Mouse (Mus musculus) fibroblast of lung, adult 2 months (primary cell): ENCODE measurements around the gene Carmil2.

Experiments used
- DNase-seq: peaks from one replicate; pipeline ENCODE4 v3.0.0-alpha.2; 2011; ENCODE audit warnings: low read depth

The Carmil2 gene

DNA sequence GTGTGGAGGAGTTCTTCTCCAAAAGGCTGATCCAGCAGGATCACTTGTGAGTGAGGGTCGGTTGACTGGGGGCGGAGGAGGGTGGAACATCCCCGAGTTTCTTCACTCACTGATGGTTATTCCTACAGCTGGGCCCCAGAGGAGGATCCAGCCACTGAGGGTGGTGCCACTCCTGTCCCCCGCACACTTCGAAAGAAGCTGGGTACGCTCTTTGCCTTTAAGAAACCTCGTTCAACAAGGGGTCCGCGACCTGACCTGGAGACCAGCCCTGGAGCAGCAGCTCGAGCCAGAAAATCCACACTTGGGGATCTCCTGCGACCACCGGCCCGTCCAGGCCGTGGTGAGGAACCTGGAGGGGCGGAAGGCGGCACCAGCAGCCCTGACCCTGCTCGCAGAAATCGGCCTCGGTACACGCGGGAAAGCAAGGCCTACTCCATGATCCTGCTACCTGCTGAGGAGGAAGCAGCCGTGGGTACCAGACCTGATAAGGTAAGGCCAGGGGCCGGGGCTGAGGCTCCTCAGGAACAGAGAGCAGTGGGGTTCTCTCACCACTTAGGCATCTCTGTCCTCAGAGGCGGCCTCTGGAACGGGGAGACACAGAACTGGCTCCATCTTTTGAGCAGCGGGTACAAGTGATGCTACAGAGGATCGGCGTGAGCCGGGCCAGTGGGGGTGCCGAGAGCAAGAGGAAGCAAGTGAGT is 9.2 kb downstream of the Carmil2 start:
- DNase-seq = no peak

DNA sequence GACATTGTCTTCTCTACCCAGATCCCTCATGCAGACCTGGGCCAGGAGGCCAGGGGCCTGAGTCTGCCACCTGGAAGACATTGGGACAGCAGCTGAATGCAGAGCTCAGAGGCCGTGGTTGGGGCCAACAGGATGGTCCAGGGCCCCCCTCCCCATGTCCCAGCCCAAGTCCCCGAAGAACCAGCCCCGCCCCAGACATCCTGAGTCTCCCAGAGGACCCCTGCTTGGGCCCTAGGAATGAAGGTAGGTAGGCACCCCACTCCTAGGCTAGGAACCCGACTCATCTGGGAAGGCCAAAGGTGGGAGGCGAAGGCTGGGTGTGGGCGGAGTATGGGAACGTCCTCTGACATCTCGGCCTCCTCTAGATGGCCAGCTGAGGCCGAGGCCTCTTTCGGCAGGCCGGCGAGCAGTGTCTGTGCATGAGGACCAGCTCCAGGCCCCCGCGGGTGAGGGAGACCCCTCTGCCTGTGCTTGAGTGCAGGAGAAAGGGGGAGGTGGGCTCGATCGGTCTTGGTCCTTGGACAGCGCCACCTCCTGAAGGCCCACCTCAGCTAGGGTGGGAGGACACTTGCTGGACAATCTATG is 11.2 kb downstream of the Carmil2 start:
- DNase-seq = no peak

DNA sequence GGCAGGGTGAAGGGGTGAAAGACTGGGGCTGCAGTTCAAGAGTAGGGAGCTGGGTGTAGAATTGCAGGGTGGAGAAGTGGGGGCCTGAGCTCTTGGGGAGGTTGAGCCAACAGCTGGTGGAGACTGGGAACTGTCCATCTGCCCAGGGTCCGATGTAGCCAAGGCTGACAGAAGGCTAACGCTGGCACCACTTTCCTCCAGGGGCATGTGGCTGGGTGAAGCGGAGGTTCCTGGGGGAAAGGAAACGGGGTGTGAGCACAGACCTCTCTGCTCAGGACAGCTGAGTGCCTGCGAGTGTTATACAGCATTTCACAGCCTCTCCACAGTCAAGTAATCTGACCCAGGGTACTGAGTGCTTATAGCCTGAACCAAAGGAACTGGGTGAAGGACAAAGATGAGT is 12.7 kb downstream of the Carmil2 start:
- no peak for DNase-seq

DNA sequence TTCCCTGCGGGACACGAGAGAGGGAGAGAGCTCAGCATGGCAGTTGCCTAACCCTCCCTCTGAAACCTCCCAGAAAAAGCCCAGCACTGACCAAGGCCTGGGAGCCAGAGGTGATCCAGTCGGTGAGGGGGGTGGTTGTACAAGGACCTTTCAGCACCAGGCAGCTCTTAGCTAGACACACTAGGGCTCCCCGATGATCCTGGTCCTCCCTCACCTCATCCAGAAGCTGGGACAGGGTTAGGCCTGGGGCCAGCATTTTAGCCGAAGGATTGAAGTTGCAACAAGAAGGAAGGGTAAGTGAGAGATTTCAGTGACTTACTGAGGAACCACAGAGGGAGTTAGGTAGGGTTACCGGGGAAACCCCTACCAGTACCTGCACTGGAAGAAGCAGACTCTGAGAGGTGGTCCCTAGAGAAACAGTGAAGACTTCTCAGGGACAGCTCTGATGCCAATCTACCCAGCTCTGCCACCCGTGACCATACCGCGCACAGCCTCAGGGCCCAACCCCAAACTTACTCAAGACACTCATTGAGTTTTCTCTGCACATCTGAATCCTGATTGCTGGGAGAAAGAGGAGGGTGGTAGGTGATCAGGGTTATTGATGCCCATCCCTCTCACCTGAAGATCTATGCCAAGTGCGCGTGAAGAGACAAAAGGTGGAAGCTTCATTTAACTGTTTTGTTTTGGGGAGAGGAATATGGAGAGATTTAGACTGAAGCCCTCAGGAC is 13.6 kb downstream of the Carmil2 start:
- DNase-seq = no peak

DNA sequence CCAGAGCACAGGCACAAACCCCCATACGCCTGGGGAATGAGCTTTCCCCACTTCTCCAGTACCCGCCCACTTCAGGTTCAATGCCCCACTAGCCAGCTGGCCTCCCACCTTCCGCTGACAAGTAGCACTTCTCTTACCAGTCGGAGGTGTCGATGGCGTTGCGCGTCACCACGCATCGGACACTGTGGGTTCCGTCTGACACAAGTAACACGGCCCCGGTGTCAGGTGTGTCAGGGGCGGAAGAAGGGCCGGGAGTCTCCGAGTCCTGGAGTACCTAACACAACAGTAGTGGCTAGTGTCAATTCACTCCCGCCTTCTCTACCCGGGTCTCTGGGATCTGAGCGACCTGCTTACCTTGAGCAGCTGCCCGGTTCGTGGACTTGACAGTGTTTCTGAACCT is 14.5 kb downstream of the Carmil2 start:
- no peak for DNase-seq

GRCm38 (mm10) chr8:105700966-105701824 is 15.1 kb downstream of the Carmil2 start, which contains the start of the genes Acd and Pard6a:
Gene Acd (minus strand): TSS chr8:105701102.
Gene Pard6a (plus strand): TSS chr8:105701148.
- DNase-seq = peak; percentile 83

- DNase-seq = no peak
These were observed 15.9 kb downstream of the Carmil2 start for GRCm38 (mm10) chr8:105702001-105702401.

DNA sequence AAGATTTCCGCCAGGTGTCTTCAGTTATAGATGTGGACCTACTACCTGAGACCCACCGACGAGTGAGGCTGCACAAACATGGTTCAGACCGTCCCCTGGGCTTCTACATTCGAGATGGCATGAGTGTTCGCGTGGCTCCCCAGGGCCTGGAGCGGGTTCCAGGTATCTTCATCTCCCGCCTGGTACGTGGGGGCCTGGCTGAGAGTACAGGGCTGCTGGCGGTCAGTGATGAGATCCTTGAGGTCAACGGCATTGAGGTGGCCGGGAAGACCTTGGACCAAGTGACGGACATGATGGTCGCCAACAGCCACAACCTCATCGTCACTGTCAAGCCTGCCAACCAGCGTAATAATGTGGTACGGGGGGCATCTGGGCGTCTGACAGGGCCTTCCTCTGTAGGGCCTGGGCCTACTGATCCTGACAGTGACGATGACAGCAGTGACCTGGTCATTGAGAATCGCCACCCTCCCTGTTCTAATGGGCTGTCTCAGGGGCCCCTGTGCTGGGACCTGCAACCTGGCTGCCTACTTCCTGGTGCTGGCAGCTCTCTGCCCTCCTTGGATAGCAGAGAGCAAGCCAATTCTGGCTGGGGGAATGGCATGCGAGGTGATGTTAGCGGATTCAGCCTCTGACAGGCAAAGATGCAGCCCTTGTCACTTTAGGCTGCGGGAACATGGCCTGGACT is 16.8 kb downstream of the Carmil2 start:
- DNase-seq = no peak

- no peak for DNase-seq
These were observed 18.2 kb downstream of the Carmil2 start for GRCm38 (mm10) chr8:105704146-105704812.

DNA sequence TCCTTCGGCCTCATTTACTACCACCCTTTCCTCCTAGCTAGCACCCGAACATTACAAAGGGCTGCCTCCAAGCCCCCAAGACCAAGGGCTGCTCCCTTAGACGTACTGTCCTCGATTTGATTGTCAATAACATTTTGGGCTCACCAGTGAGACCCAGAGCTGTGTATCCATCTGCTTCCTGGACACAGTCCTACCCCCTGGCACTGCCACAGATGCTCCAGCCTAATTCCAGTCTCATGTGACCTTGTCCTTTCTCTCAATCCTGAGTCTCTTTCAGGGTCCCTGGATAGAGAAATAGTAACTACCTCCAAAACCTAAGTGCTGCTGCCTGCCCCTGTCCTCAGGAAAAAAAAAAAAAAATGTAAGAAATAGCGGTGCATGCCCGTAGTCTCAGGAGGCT is 18.9 kb downstream of the Carmil2 start:
- no peak for DNase-seq

GRCm38 (mm10) chr8:105706426-105706825 is 20.4 kb downstream of the Carmil2 start:
- no peak for DNase-seq

DNA sequence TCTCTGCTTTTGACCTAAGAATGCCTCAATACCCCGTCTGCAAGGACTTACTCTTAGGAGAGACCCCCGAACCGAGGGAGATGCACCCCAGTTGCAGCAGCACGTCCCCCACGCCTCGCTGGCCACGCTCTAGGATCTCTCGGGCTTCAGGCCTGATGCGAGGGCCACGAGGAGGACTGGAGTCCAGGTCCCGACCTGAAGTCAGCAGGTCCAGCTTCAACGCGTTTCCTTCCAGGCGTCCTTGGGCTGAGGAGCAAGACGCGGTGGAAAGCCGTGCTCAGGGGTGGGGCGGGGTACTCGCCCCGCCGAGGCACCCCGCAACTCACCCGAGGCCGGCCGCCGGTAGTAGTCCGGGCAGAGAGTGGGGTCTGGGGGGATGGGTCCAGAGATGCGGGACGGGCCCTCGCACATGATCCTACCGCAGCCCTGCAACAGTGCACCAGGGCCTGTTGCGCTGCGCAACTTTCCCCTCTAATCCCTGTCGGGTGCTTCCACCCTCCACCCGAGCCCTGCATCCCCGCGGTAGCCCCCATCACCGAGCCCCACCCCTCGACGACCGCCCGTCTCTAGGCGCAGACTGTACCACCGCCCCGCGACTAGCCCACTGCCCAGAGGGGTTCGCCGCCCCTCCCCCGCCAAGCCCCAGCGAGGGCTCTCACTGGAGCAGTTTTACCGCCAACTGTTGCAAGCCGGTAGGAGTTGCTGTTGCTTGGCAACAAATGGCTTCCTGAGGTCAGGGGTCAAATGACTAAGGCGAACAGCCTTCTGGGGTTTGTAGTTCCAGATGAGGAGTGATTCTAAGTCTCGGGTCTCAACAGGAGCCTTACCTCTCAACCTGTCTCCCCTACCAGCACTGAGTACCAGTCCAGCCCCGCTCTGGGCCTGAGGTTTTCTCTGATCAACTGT is 21.7 kb downstream of the Carmil2 start, which contains the start of the genes 4933405L10Rik and Enkd1:
Gene 4933405L10Rik, plus strand, starts transcription at position 158 of the 906 bp plus-strand sequence.
Gene Enkd1, minus strand, starts transcription at position 713 of the 906 bp plus-strand sequence.
- peak; percentile 56 for DNase-seq

DNA sequence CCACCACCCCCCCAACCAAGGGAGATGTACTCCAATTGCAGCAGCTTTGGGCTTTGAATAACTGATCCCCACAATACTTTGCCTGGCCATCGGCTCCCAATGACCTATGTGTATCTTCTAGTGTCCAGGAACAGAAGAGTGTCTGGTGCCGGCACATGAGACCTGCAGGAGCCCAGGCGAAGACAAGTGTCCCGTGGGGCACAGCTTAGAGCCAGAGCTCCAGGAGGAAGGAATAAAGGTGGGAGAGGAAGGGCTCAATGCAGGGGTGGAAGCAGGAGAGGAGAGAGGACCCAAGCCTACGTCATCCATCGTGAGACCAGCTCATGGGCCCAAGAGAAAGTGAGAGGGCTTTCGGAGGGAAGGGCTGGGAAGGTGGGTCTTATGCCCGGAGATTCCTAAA is 22.6 kb downstream of the Carmil2 start:
- no peak for DNase-seq

- no peak for DNase-seq
These were observed 23.2 kb downstream of the Carmil2 start for GRCm38 (mm10) chr8:105709317-105709716.

DNA sequence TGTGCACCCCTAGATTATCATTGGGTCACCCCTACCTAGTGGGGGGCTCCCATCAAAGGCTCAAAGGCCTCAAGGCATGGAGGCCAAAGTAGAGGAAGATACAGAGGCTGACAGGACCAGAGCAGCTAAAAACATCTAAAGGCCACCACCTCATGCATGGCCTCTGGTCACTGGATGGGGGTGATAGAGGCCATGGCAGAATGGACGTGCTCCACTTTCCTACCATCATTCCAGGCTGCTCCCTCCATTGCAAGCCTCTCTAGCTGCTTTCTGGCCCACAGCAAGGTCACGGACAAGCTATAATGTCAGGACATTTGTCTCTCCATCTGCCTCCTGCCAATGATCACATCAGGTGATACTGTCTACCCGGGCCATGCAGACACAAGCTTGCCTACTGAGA is 26.2 kb downstream of the Carmil2 start:
- no peak for DNase-seq

GRCm38 (mm10) chr8:105714139-105714538 is 28.1 kb downstream of the Carmil2 start:
- DNase-seq = peak; percentile 57

DNA sequence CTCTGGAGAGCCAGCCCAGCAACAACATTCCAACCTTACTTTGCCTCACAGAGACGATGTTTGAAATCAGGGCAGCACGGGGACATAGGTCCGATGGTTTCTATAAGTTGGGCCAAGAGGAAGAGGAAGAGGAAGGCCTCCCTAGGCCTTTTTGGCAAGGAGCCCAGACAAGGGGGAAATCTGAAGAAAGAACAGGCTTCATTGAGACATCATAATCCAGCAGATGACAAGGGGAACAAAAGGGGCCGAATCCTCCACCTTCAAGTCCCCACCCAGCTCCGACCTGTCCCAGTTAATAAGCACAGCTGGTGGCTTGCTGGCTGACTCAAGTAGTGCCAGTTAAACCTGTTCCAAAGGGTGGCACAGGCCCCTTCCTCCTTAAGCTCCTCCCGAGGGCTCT is 29.0 kb downstream of the Carmil2 start:
- DNase-seq = no peak

DNA sequence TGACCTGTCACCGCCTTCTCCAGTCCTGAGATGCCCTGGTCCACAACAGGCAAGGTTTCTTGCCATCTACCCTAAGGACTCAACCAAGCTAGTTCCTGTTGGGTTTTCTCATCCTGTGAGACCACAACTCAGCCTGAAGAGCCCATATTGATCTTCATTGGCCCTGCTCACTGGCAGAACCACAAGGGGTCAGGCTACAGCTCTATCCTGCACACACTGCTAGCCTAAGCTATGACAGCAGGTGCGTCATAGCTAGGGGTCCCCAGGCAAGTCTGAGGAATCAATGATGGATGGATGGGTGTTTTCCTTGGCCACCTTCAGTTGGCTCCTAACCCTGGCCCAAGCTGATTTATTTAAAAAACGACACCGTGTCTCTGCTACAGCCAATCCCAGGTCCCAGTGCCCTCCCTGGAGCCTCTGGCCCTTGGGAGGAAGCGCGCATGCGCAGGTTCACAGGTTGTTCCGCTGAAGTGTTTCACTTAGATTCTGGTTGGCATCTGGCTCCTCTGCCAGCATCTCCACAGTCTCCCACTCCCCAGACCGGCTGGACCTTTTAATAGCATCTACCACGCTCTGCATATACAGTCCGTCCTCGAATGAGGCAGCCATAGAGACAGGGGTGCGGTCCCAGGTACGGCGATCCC is 30.4 kb downstream of the Carmil2 start:
- DNase-seq = no peak

DNA sequence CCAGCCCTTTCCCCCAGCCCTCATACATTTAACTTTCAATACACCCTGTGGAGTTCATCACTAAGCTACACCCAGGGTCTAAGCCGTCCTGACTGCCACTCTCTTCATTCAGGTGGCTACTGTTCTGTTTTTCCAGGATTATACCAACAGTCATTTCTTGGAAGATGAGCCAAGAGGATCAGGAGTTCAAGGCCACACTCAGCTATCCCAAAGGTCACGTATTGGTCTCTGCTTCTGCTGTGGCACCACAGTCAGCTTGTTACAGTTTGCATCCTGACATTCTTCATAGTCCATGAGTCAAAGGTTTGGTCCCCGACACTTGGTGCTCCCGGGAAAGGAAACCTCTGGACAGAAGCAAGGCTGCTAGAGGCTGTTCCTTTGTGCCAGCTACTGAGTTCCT is 33.6 kb downstream of the Carmil2 start:
- DNase-seq = no peak
